Mouse (Mus musculus) liver, adult 2 months (tissue): ENCODE data around the gene Kctd4.

Experiments
- CTCF ChIP-seq: fragments of 200-500 bp; IDR thresholded peaks from 2 replicates; pipeline ENCODE4 v1.5.1; 2011; ENCODE audit warnings: low read depth, low read length, control low read depth
- POLR2A ChIP-seq: fragments of 200-500 bp; IDR thresholded peaks from 2 replicates; pipeline ENCODE4 v1.6.1; 2011; ENCODE audit warnings: low read length, control low read depth; ENCODE audit not compliant: insufficient read depth; ENCODE audit errors: extremely low read depth

DNA sequence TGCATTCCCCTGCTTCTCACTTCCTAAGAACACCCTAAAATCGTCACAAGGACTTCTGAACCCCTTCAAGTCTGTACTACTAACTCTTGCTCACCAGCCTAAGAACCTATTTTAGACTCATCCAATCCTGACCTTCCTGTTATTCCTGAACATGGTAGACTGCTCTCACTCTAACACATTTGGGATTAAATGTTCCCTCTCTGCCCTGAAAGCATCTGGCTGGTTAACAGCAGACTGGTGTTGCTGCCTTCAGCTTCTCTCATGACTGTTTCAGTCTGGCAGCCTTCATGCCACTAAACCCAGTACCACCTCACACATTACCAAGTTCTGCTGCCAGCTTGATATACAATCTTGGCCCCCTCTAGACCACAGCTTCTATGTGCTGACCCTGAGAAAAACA is 34.4 kb downstream of the Kctd4 start:
- no peak for TF ChIP-seq CTCF
- TF ChIP-seq POLR2A = no peak
